Mouse (Mus musculus): ENCODE data around the gene Dclre1b.
"Not testable (repeated sequence)": the region's sequence is repeated elsewhere in the genome, so short reads cannot be mapped to it uniquely, and the experiment has no call there.

Dclre1b gene

DNA sequence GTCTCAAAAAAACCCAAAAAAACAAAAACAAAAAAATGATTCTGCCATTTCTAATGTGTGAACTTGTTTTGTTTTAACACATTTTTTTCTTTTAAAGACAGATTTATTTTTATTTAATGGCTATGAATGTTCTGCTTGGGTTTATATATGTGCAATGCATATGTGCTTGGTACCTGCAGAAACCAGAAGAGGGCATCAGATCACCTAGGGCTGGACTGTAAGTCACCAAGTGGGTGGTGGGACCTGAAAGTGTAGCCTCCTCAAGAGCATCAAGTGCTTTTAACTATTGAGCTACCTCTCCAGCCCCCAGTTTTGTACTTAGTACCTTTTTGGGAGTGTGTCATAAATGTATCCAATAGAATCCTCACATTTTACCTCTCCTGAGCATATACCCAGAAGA lies 18.3 kb upstream of the Dclre1b start:
- in situ Hi-C loops (cut with MboI, MseI): loop anchor here (5.0 to 25.0 kb wide), 2 partner anchors 60 to 410 kb away; no protein-coding TSS in a partner anchor

DNA sequence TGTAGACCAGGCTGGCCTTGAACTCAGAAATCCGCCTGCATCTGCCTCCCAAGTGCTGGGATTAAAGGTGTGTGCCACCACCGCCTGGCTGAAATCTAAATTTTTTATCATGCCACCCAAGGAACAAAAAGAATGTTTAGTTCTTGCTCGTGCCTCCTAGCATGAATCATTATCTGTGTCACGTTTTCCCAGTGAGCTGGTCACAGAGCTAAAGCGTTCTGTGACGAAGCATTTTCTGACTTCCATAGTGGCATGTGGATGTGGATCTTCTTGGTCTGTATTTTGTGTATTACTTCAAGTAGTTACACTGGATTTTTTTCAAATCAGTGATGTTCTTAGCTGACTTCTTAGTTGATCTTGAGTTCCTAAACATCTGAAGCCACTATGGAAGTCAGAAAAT lies 1.7 kb upstream of the Dclre1b start:
- in situ Hi-C loops (cut with MboI, MseI): no loop called here

DNA sequence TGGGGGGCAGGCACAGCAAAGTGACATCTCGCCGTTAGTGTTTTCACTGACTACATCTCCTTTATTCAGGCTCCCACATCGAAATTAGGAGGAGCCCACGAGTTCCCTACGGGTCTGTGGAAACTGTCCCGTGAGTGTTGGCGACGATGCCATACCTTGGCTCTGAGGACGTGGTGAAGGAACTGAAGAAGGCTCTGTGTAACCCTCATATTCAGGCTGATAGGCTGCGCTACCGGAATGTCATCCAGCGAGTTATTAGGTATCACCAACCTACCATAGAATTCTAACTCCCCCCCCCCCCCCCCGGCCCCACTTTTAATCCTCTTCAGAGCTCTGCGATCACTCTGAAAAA lies 531 bp upstream of the Dclre1b start:
- in situ Hi-C loops (cut with MboI, MseI): no loop called here

GRCm38 (mm10) chr3:103805671-103806070 lies 3.6 kb downstream of the Dclre1b start:
- in situ Hi-C loops (cut with MboI, MseI): no loop called here

- in situ Hi-C loops (cut with MboI, MseI): no loop called here
Observed at GRCm38 (mm10) chr3:103802861-103803260, 6.4 kb downstream of the Dclre1b start.

- in situ Hi-C loops (cut with MboI, MseI): no loop called here
Observed at GRCm38 (mm10) chr3:103801631-103802531, 7.4 kb downstream of the Dclre1b start.

DNA sequence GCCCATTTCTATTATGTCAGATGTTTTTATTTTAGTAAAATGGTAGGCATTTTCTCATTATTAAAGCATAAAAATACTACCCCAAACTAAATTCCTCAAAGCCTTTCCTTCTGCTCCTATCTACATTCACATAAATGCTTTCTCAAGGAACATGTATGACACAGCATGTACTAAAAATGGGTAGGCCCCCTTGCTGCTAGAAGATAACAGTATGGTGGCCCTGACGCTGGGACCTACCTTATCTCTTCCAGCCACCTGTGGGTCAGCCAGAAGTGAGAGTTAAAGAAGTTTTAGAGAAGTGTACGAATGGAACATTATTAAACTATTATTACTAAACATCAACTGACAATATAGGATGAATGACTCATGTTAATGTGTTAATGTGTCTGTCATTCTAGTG lies 9.7 kb downstream of the Dclre1b start:
- in situ Hi-C loops (cut with MboI, MseI): no loop called here

GRCm38 (mm10) chr3:103796389-103796788 lies 12.9 kb downstream of the Dclre1b start:
- in situ Hi-C loops (cut with MboI, MseI): no loop called here

DNA sequence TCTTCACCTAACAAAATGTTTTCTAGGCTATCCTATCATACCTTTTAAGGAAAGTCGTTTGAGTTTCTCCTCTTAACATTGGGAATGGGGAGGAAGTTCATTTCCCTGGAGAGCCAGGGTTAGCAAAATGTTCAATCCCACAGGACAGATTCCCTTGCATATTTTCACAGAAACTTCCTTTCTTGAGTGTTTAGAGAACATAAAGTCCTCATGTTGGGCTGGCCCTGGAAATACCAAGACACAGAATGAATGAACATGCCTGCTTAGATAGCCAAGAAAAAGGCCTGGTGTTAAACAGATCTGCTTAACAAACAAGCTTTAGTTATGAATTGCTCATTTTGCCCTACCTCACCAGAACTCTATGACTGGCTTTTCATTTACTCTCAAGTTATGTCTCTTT lies 16.7 kb downstream of the Dclre1b start:
- in situ Hi-C loops (cut with MboI, MseI): no loop called here

DNA sequence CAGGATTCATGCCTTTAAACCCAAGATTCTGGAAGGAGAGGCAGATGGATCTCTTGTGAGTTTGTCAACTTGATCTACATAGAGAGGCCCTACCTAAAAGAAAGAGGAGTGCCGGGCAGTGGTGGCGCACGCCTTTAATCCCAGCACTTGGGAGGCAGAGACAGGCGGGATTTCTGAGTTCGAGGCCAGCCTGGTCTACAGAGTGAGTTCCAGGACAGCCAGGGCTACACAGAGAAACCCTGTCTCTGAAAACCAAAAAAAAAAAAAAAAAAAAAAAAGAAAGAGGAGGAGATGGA lies 17.2 kb downstream of the Dclre1b start:
- in situ Hi-C loops (cut with MboI, MseI): not testable (repeated sequence)

GRCm38 (mm10) chr3:103791230-103792110 lies 17.8 kb downstream of the Dclre1b start, which contains the start of gene Hipk1:
Gene Hipk1, minus strand, starts transcription at chr3:103791563.
- in situ Hi-C loops (cut with MboI, MseI): no loop called here

- in situ Hi-C loops (cut with MboI, MseI): no loop called here
Observed at GRCm38 (mm10) chr3:103790346-103791145, 18.7 kb downstream of the Dclre1b start.

DNA sequence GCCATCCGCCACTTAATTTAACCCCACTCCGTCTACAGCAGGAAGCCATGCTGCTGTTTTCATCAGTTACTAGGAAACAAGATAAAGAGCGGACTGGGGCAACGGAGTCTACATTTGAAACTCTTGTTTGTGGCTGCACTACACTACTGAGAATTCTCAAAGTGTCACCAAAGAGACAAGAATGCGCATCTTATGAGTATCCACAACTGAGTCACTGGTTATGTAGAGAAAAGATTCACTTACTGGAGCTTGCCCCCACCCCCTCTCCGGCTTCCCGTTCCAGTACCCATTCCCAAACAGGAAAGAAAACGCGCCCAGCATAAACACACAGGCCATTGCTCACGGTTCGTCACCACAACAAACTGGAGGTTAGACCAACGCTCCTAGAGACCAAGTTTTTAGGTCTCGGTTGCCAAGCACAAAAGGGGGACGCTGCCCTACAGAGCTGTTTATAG lies 19.3 kb downstream of the Dclre1b start:
- in situ Hi-C loops (cut with MboI, MseI): no loop called here

- in situ Hi-C loops (cut with MboI, MseI): no loop called here
Observed at GRCm38 (mm10) chr3:103789096-103789495, 20.1 kb downstream of the Dclre1b start.

- in situ Hi-C loops (cut with MboI, MseI): no loop called here
Observed at GRCm38 (mm10) chr3:103787225-103787624, 22.0 kb downstream of the Dclre1b start.

DNA sequence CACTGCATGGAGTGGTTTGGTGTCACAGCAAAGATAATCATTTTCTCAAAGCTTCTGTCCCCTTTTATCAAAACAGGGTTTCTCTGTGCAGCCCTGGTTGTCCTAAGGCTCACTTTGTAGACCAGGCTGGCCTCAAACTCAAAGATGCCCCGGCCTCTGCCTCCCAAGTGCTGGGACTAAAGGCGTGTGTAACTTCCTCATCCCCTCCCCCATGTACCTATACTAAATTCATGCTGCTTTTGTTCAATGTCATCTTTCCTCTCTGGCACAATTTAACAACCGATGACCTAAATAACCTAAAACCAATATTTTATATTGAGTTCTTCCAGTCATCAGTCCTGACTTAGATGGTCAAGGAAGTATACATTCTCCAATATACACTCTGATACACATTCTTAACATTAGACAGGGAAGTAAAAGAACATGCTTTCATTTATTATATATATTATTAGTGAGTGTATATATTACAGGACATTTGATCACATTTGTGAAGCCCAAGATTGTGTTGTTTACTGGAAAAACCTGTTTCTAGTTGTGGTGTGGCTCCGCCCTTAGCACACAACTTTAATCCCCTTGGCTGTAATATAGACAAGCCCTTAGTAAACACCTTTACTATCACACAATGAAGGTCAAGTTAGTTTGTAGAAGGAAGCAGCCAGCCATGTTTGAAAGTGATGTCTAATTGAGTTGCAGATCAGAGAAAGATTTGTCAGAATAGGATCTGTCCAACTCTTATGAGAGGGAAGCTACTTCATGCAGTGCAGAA lies 26.2 kb downstream of the Dclre1b start:
- in situ Hi-C loops (cut with MboI, MseI): no loop called here

DNA sequence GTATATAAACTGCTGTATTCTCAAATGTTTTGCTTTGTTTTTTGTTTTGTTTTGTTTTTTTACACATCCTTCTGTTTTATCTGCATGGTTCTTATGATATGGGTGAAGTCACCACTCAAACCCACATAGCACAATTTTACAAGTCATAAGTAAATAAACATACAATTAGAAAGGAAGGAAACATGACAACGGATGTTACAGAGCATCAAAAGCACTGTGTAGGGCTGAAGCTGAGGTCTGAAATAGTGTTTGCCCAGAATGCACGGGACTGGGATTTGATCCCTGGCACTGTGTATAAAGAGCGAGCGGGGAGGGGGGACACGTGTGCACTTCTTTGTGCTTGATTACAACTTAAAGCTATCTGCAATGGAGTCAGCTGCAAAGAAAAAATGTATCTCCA lies 28.5 kb downstream of the Dclre1b start:
- in situ Hi-C loops (cut with MboI, MseI): no loop called here

GRCm38 (mm10) chr3:103780271-103780670 lies 29.0 kb downstream of the Dclre1b start:
- in situ Hi-C loops (cut with MboI, MseI): no loop called here

- in situ Hi-C loops (cut with MboI, MseI): no loop called here
Observed at GRCm38 (mm10) chr3:103779183-103779582, 30.1 kb downstream of the Dclre1b start.

DNA sequence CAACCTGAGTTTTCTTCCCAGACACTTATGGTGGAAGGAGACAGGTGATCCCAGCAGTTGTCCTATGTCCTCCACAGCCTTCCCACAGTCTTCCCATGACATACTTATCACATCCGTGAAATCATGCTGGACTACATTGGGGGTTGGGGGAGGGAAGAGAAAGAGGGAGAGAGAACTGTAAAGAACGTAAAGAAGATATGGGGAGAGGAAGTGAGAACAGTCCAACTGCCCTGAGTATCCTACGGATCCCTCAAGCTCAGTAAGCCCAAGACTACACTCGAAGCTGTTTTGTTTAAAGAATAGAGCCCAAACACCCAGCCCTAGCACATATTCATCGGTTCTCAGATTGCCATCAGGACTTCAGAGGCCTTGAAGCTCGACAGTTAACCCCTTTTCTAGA lies 30.6 kb downstream of the Dclre1b start:
- in situ Hi-C loops (cut with MboI, MseI): no loop called here

- in situ Hi-C loops (cut with MboI, MseI): no loop called here
Observed at GRCm38 (mm10) chr3:103777940-103778339, 31.3 kb downstream of the Dclre1b start.
